In genomic region chrX:94420210-94420609, GRCm38 (mm10) we compare ENCODE assay signal across 11 mouse cellular contexts. TPM values are rescaled to one million over a fixed set of nuclear protein-coding genes. Genes with fewer than 3 reads are reported as not detected.
DNase-seq lines count a peak whose midpoint lies in the region; ATAC-seq and TF ChIP-seq lines count a peak whose summit lies in the region.
"Had no signal": no experiment of that assay in that cellular context is flagged by ENCODE, and none has a peak within 500 bp of the region (broad histone marks: within the 10 kb centered on the region; RNA-seq: fewer than 3 reads in every experiment).

No protein-coding gene starts in this region.

- TF ChIP-seq EP300 in stomach, postnatal 0 days (optimal IDR thresholded peaks at IDR 0.05): no peak

- no peaks in the 10 kb centered on the region for H3K4me1 ChIP-seq in hindbrain, postnatal 0 days (ENCODE audit: insufficient read depth, low read length)
- H3K4me1 ChIP-seq in hindbrain, embryonic 10.5 days (replicated peaks): no peaks in the 10 kb centered on the region
- H3K4me1 ChIP-seq in midbrain, postnatal 0 days (ENCODE audit: insufficient read depth, low read length): no peaks in the 10 kb centered on the region
- H3K4me1 ChIP-seq in midbrain, embryonic 11.5 days (ENCODE audit: control insufficient read depth, insufficient read depth, low read length): no peaks in the 10 kb centered on the region
- H3K4me1 ChIP-seq in stomach, postnatal 0 days (replicated peaks; ENCODE audit: control insufficient read depth, insufficient read depth): no peaks in the 10 kb centered on the region
- H3K4me1 ChIP-seq: forebrain, embryonic 10.5 days had no signal

- H3K27ac ChIP-seq in hindbrain, postnatal 0 days: no peak overlapping the region
- H3K27ac ChIP-seq in hindbrain, embryonic 10.5 days: no peak overlapping the region
- H3K27ac ChIP-seq in midbrain, postnatal 0 days (ENCODE audit: low read depth, low read length): no peak overlapping the region
- H3K27ac ChIP-seq in midbrain, embryonic 11.5 days (ENCODE audit: low read depth, low read length): no peak overlapping the region
- no peak overlapping the region for H3K27ac ChIP-seq in stomach, postnatal 0 days (replicated peaks)
- H3K27ac ChIP-seq: forebrain, embryonic 10.5 days had no signal

- no peak overlapping the region for H3K4me2 ChIP-seq in hindbrain, postnatal 0 days (ENCODE audit: low read depth, low read length)
- H3K4me2 ChIP-seq in midbrain, postnatal 0 days (ENCODE audit: low read depth, low read length, poor library complexity, severe bottlenecking): no peak overlapping the region
- H3K4me2 ChIP-seq in midbrain, embryonic 11.5 days: no peak overlapping the region
- no peak overlapping the region for H3K4me2 ChIP-seq in stomach, postnatal 0 days (replicated peaks; ENCODE audit: low read depth)

- H3K4me3 ChIP-seq in hindbrain, postnatal 0 days (ENCODE audit: low read length): no peak overlapping the region
- H3K4me3 ChIP-seq in hindbrain, embryonic 10.5 days: no peak overlapping the region
- no peak overlapping the region for H3K4me3 ChIP-seq in midbrain, postnatal 0 days (ENCODE audit: low read depth, low read length)
- H3K4me3 ChIP-seq in midbrain, embryonic 11.5 days (ENCODE audit: low read depth, low read length): no peak overlapping the region
- H3K4me3 ChIP-seq in stomach, postnatal 0 days (ENCODE audit: low read depth, low read length): no peak overlapping the region
- H3K4me3 ChIP-seq: forebrain, embryonic 10.5 days had no signal

- no peaks in the 10 kb centered on the region for H3K27me3 ChIP-seq in hindbrain, postnatal 0 days (ENCODE audit: insufficient read depth, low read length)
- peaks cover 53% of the 10 kb centered on the region for H3K27me3 ChIP-seq in hindbrain, embryonic 10.5 days (ENCODE audit: insufficient read depth, poor library complexity, severe bottlenecking)
- H3K27me3 ChIP-seq in midbrain, postnatal 0 days (ENCODE audit: insufficient read depth, low read length): peaks cover 6% of the 10 kb centered on the region; the same call in 1 of the 2 replicates
- H3K27me3 ChIP-seq in midbrain, embryonic 11.5 days (ENCODE audit: control insufficient read depth, insufficient read depth, low read length): peaks cover 2% of the 10 kb centered on the region; the same call in 1 of the 2 replicates
- no peaks in the 10 kb centered on the region for H3K27me3 ChIP-seq in stomach, postnatal 0 days (ENCODE audit: control insufficient read depth, insufficient read depth, low read length)

- H3K9me3 ChIP-seq in hindbrain, postnatal 0 days (ENCODE audit: low read length): no peaks in the 10 kb centered on the region
- H3K9me3 ChIP-seq in hindbrain, embryonic 10.5 days: no peaks in the 10 kb centered on the region
- H3K9me3 ChIP-seq in midbrain, postnatal 0 days (ENCODE audit: low read length): no peaks in the 10 kb centered on the region
- H3K9me3 ChIP-seq in midbrain, embryonic 11.5 days (ENCODE audit: control insufficient read depth, low read length): no peaks in the 10 kb centered on the region
- H3K9me3 ChIP-seq in stomach, postnatal 0 days (ENCODE audit: control insufficient read depth, low read length): no peaks in the 10 kb centered on the region
- H3K9me3 ChIP-seq: forebrain, embryonic 10.5 days had no signal

- peak; percentile 22 for DNase-seq in hindbrain, postnatal 0 days (ENCODE audit: low spot score)
- DNase-seq in hindbrain, embryonic 10.5 days (ENCODE audit: low spot score): no peak
- DNase-seq in midbrain, postnatal 0 days (ENCODE audit: low spot score): peak; percentile 4
- no peak for DNase-seq in midbrain, embryonic 11.5 days (ENCODE audit: low spot score, missing footprints)
- peak; percentile 35 for DNase-seq in brain, adult 2 months (ENCODE audit: low read depth, low spot score)
- no peak for DNase-seq in stomach, postnatal 0 days (ENCODE audit: low spot score)
- DNase-seq: heart, postnatal 36 days; kidney, adult 9 months; right cerebral cortex, postnatal 25 days had no signal

- WGBS in hindbrain, postnatal 0 days: 89% methylated on average over 2 of the region's 2 CpGs
- WGBS in hindbrain, embryonic 10.5 days: 91% methylated on average over 2 of the region's 2 CpGs
- WGBS in midbrain, postnatal 0 days: 96% methylated on average over 2 of the region's 2 CpGs
- WGBS in midbrain, embryonic 11.5 days: 83% methylated on average over 2 of the region's 2 CpGs
- 89% methylated on average over 2 of the region's 2 CpGs for WGBS in stomach, postnatal 0 days

- H3K9ac ChIP-seq in hindbrain, postnatal 0 days (replicated peaks; ENCODE audit: low read length): no peak overlapping the region
- no peak overlapping the region for H3K9ac ChIP-seq in midbrain, postnatal 0 days (replicated peaks; ENCODE audit: low read length, poor library complexity, severe bottlenecking)
- no peak overlapping the region for H3K9ac ChIP-seq in midbrain, embryonic 11.5 days (ENCODE audit: low read length)
- no peak overlapping the region for H3K9ac ChIP-seq in stomach, postnatal 0 days (ENCODE audit: low read length)

- peak; percentile 43; the same call in 1 of the 2 replicates for ATAC-seq in hindbrain, postnatal 0 days
- ATAC-seq in midbrain, postnatal 0 days (ENCODE audit: low FRiP score): no peak
- ATAC-seq in midbrain, embryonic 11.5 days (ENCODE audit: low FRiP score): no peak
- ATAC-seq in stomach, postnatal 0 days (ENCODE audit: low FRiP score, low TSS enrichment): no peak
- no peak for ATAC-seq in monocyte, adult 5-6 weeks (replicated peaks; ENCODE audit: insufficient number of reproducible peaks, low FRiP score, low TSS enrichment, poor library complexity, severe bottlenecking)

- no peaks in the 10 kb centered on the region; the same call in 1 of the 2 replicates for H3K36me3 ChIP-seq in hindbrain, postnatal 0 days (ENCODE audit: insufficient read depth, low read length)
- peaks cover 36% of the 10 kb centered on the region for H3K36me3 ChIP-seq in hindbrain, embryonic 10.5 days
- H3K36me3 ChIP-seq in midbrain, postnatal 0 days (ENCODE audit: insufficient read depth, low read length): 0 out of 2 replicates have a peak, but pooled peaks cover 3% of the 10 kb centered on the region
- no peaks in the 10 kb centered on the region for H3K36me3 ChIP-seq in midbrain, embryonic 11.5 days (ENCODE audit: control insufficient read depth, insufficient read depth, low read length)
- no peaks in the 10 kb centered on the region for H3K36me3 ChIP-seq in stomach, postnatal 0 days (ENCODE audit: control insufficient read depth, insufficient read depth, low read length)

- TF ChIP-seq CTCF in hindbrain, postnatal 0 days (IDR thresholded peaks at IDR 0.05; ENCODE audit: low read depth): peak; percentile 48
- TF ChIP-seq CTCF in midbrain, postnatal 0 days (IDR thresholded peaks at IDR 0.05): peak; percentile 50
- TF ChIP-seq CTCF in stomach, postnatal 0 days (IDR thresholded peaks at IDR 0.05; ENCODE audit: low read depth): peak; percentile 48

RNA-seq across cellular contexts. Expression of gene Apoo, which starts 53.3 kb away (rescaled TPM):
- total RNA-seq in hindbrain, postnatal 0 days (2014; rRNA removed): 58.0 and 59.9 TPM in 2 replicates
- 175 and 176 TPM in 2 replicates for polyA plus RNA-seq in hindbrain, postnatal 0 days (2015; fragmentation: Nextera tagmentation; extraction: Ambion mirVana)
- polyA plus RNA-seq in hindbrain, embryonic 10.5 days (2016; fragmentation: Nextera tagmentation; extraction: Ambion mirVana): 106 and 115 TPM in 2 replicates
- 58.3 and 58.7 TPM in 2 replicates for total RNA-seq in midbrain, postnatal 0 days (2014; rRNA removed)
- polyA plus RNA-seq in midbrain, postnatal 0 days (2015; fragmentation: Nextera tagmentation; extraction: Ambion mirVana): 135 and 146 TPM in 2 replicates
- polyA plus RNA-seq in midbrain, embryonic 11.5 days (2014; fragmentation: Nextera tagmentation; extraction: Ambion mirVana): 111 and 119 TPM in 2 replicates
- 69.7 and 76.3 TPM in 2 replicates for polyA plus RNA-seq in stomach, postnatal 0 days (2015; fragmentation: Nextera tagmentation; extraction: Ambion mirVana)
- total RNA-seq in monocyte, adult 5-6 weeks (2017): 0.32 to 1.9 TPM (median 0.78 TPM) in 3 replicates

RNA-seq across cellular contexts. Expression of gene Fam90a1b, which starts 53.6 kb away (rescaled TPM):
- total RNA-seq in hindbrain, postnatal 0 days (2014; rRNA removed): 0.04 and 0.37 TPM in 2 replicates
- polyA plus RNA-seq in hindbrain, postnatal 0 days (2015; fragmentation: Nextera tagmentation; extraction: Ambion mirVana): 0.26 and 0.49 TPM in 2 replicates
- polyA plus RNA-seq in hindbrain, embryonic 10.5 days (2016; fragmentation: Nextera tagmentation; extraction: Ambion mirVana): 0.09 TPM in 1 of 2 replicates, not detected in the other
- 0.66 and 1.2 TPM in 2 replicates for total RNA-seq in midbrain, postnatal 0 days (2014; rRNA removed)
- polyA plus RNA-seq in midbrain, postnatal 0 days (2015; fragmentation: Nextera tagmentation; extraction: Ambion mirVana): 0.37 and 0.47 TPM in 2 replicates
- polyA plus RNA-seq in midbrain, embryonic 11.5 days (2014; fragmentation: Nextera tagmentation; extraction: Ambion mirVana): 0.18 TPM in 1 of 2 replicates, not detected in the other
- polyA plus RNA-seq in stomach, postnatal 0 days (2015; fragmentation: Nextera tagmentation; extraction: Ambion mirVana): not detected in 2 replicates
- total RNA-seq in monocyte, adult 5-6 weeks (2017): not detected in 3 replicates
- total RNA-seq: heart, postnatal 36 days had no signal

Comparison
In these comparisons a context has a peak if more than half of its experiments do, and no peak if none do; other contexts are left out.
1. DNase-seq: peak in hindbrain, postnatal 0 days (single experiment), midbrain, postnatal 0 days (single experiment) and brain, adult 2 months (single experiment); none in hindbrain, embryonic 10.5 days (single experiment), midbrain, embryonic 11.5 days (single experiment) and stomach, postnatal 0 days (single experiment).
2. Peak in every context shown above with its lines, with median percentiles within 50 percentile points of each other: CTCF ChIP-seq.